Mouse (Mus musculus) cerebellum, adult 2 months (tissue): ENCODE measurements around the gene Ankrd2.
"Not testable (repeated sequence)": the region's sequence is repeated elsewhere in the genome, so short reads cannot be mapped to it uniquely, and the experiment has no call there.

Experiments used
- CTCF ChIP-seq: fragments of 200-500 bp; IDR thresholded peaks from 2 replicates; pipeline ENCODE4 v1.5.1; 2011; ENCODE audit warnings: low read depth, mild to moderate bottlenecking, control low read depth, low read length, moderate library complexity, borderline replicate concordance; ENCODE audit not compliant: insufficient read depth
- POLR2A ChIP-seq: fragments of 200-500 bp; IDR thresholded peaks from 2 replicates; pipeline ENCODE4 v1.6.1; 2011; ENCODE audit warnings: low read length, control low read depth, borderline replicate concordance; ENCODE audit not compliant: insufficient read depth

GRCm38 (mm10) chr19:42081613-42082012 is 45.8 kb downstream of the Ankrd2 start:
- TF ChIP-seq POLR2A, CTCF: not testable (repeated sequence)
